Mouse (Mus musculus): ENCODE results near the gene Pcca.

Gene Pcca

GRCm38 (mm10) chr14:122528475-122528874, 5.6 kb upstream of the Pcca start:
- no peak for TF ChIP-seq GATA4 (IDR thresholded peaks at IDR 0.05; ENCODE audit: insufficient replicate concordance, low read length)

GRCm38 (mm10) chr14:122535986-122536385, 1.9 kb downstream of the Pcca start:
- no peak for TF ChIP-seq GATA4 (IDR thresholded peaks at IDR 0.05; ENCODE audit: insufficient replicate concordance, low read length)

GRCm38 (mm10) chr14:122548421-122548820, 14.3 kb downstream of the Pcca start:
- peak; percentile 97 for TF ChIP-seq GATA4 (IDR thresholded peaks at IDR 0.05; ENCODE audit: insufficient replicate concordance, low read length)

- TF ChIP-seq GATA4 (IDR thresholded peaks at IDR 0.05; ENCODE audit: insufficient replicate concordance, low read length), result no peak
Measured at GRCm38 (mm10) chr14:122548905-122549304, 14.8 kb downstream of the Pcca start.

GRCm38 (mm10) chr14:122552761-122553445, 18.8 kb downstream of the Pcca start:
- TF ChIP-seq GATA4 (IDR thresholded peaks at IDR 0.05; ENCODE audit: insufficient replicate concordance, low read length), result no peak

DNA sequence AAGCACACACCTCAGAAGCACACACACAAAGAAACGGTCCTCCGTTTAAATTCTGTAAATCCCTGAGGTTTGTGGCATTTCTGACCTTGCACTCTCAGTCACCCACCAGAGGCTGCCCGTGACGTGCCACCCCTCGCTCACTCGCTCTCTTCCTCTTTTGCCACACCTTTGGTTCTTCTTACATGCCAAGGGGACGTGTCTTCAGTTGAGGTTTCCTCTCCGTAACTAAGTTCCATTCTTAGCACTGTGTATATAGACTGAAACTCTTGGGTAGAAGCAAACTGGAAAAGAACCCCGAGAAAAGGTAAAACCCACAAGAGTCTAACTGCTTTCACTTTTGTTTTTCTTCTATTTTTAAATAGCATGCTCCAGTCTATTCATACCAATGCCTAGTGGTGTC, 23.2 kb downstream of the Pcca start:
- TF ChIP-seq GATA4 (IDR thresholded peaks at IDR 0.05; ENCODE audit: insufficient replicate concordance, low read length), result no peak

DNA sequence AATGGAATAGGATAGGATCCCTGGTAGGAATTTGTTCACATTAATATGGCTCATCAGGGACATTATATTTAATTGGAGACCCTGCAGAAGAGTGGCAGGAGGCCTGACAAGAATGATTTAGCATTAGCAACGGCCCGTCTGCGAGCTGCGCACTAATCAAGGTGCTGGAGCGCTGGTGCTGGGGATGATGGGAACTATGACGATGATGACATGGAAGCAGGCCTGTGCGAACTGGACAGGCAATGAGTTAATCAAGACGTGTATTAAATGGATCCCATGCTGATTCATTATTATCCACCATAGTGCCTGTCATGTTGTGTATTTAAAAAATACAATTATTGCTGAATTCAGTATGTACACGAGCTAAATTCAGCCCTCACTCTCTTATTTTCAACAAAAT, 36.7 kb downstream of the Pcca start:
- TF ChIP-seq GATA4 (IDR thresholded peaks at IDR 0.05; ENCODE audit: insufficient replicate concordance, low read length), result no peak

GRCm38 (mm10) chr14:122574064-122574751, 40.1 kb downstream of the Pcca start:
- TF ChIP-seq GATA4 (IDR thresholded peaks at IDR 0.05; ENCODE audit: insufficient replicate concordance, low read length), result no peak

DNA sequence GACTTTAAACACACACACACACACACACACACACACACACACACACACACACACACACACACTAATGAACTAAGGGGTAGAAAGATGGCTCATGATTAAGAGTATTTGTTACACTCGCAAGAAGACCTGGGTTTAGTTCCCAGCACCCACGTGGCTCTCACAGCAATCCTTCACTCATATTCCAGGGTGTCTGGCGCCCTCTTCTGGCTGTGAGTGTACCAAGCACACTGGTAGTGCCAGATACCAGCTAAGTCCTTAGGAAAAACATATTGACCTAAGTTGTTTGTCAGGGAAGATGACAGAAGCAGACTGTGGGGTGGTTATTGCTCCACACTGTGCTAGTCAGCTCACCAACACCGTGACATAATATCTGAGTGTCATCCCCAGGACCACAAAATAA, 43.7 kb downstream of the Pcca start:
- no peak for TF ChIP-seq GATA4 (IDR thresholded peaks at IDR 0.05; ENCODE audit: insufficient replicate concordance, low read length)

DNA sequence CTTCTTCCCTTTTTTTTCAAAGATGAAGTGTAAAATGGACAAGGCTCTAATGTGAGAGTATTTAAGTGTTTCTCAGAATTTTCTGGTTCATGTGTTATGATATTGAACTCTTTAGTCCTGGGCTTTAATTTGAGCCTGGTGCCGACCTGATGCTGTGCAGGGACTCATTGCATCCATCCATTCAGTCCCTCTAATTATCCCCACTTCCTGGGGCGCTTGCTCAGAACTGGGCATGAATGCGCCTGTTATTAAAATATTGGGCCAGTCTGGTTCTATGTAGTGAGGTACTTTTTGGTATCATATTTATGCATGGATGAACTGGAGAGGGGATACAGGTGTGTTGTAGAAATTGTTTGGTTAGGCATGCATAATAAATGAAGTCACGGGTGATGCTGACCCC, 47.9 kb downstream of the Pcca start:
- no peak for TF ChIP-seq GATA4 (IDR thresholded peaks at IDR 0.05; ENCODE audit: insufficient replicate concordance, low read length)

DNA sequence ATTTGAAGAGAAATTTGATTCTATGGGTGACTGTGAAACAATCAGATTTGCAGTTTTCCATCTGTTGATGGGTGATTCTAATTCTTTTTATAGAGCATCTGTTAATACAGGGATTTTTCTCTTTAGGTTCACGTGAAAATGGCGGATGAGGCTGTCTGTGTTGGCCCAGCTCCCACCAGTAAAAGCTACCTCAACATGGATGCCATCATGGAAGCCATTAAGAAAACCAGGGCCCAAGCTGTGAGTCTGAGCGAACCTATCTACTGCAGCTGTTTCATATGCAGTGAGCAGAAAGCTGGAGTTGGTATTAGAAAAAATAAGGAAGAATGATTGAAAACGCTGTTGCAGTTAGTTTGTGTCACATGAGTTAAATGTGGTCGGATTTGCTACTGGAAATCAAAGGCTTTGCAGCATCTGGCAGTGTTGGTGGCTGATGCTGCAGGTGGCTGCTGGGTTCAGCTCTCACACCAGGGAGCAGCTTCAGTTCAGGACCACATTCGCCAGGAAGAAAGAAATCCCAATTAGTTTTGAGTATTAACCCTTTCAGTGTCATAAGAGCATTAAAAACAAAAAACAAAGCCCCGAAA, 48.5 kb downstream of the Pcca start:
- no peak for TF ChIP-seq GATA4 (IDR thresholded peaks at IDR 0.05; ENCODE audit: insufficient replicate concordance, low read length)

DNA sequence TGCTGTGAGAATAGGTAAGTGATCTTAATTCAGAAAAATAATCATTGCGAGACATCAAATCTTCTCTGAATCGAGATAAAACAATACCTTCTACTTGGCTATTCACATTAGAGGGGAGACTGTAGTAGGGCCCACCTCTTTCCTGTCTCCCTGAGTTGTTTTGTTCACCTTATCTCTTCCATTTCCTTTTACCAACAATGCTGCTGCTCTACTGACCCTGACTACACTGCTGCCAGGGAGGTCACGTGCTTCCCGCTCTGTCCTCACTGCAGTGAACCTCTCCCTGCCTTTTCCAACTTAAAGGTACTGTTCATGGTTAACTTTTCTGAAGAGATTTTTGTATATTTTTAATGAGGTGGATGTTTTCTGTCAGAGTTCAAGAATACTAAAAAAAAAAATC, 52.8 kb downstream of the Pcca start:
- peak; percentile 43; the same call in 1 of the 2 replicates for TF ChIP-seq GATA4 (IDR thresholded peaks at IDR 0.05; ENCODE audit: insufficient replicate concordance, low read length)

DNA sequence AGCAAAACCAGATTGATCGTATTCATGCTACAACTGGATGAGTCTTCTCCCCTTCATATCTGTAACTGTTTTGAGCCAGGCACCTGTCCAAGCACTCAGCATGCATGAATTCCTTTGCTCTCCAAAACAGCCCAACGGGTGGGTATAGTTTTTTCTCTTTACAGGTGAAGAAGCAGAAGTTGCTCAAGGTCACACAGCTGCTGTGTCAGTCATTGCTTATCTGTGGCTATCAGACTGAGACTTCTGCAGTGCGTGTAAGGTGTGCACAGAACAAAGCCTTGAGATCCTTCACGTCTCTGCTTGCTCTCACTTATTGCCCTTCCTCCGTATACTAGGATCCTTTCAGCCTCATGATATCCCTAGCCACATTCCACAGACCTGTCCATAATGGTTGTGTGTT, 63.4 kb downstream of the Pcca start:
- TF ChIP-seq GATA4 (IDR thresholded peaks at IDR 0.05; ENCODE audit: insufficient replicate concordance, low read length), result no peak

- TF ChIP-seq GATA4 (IDR thresholded peaks at IDR 0.05; ENCODE audit: insufficient replicate concordance, low read length), result no peak
Measured at GRCm38 (mm10) chr14:122598802-122599201, 64.7 kb downstream of the Pcca start.

DNA sequence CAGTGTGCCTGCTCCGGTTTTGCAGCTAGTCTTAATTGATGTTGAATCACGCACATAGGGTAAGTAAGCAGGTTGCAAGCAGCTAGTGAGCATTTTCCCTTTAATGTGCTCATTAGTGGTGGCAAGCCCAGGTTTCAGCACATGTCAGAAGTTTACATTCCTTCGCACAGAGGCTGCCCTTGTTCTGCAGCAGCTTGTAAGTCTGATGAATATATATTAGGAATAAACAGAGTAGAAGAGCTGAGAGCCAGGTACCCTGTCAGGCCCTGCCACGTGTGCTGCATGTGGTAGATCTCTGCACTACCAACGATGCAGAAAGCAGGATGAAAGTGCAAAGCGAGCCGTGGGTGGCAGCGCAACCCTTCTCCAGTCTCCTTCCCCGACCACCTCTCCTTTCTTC, 65.7 kb downstream of the Pcca start:
- TF ChIP-seq GATA4 (IDR thresholded peaks at IDR 0.05; ENCODE audit: insufficient replicate concordance, low read length), result no peak

DNA sequence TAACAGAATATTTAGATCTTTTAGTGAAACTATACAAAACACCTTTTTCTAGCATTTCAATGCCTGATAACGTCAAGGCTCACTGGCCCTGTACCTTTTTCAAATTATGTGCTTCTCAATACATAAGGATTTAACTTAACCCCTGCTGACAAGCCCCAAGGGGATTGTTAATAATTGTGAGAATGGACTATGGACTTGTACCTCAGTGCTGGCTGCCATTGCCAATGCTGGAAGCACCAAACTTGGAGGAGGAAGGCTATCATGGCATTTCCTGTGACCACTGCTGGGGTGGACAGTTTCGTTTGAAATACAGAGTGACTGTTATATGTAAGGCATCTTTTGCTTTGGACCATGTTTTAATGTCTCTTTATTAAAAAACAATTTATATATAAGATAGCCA, 68.6 kb downstream of the Pcca start:
- TF ChIP-seq GATA4 (IDR thresholded peaks at IDR 0.05; ENCODE audit: insufficient replicate concordance, low read length), result no peak

Data from liver, adult (tissue).